Mouse (Mus musculus): ENCODE data around the gene Ccnq.
A peak's percentile ranks its signal among the peaks of the same experiment; 100 is the strongest.

Ccnq gene

GRCm38 (mm10) chr11:78750885-78751842, at the start of gene Ccnq:
Ccnq (minus strand) TSS chr11:78751729.
- DNase-seq = peak; percentile 89

- no peak for DNase-seq
These were observed 49.6 kb upstream of the Ccnq start for GRCm38 (mm10) chr11:78801094-78801493.

- DNase-seq = no peak
These were observed 44.7 kb upstream of the Ccnq start for GRCm38 (mm10) chr11:78796072-78796729.

- peak; percentile 66 for DNase-seq
These were observed 41.6 kb upstream of the Ccnq start for GRCm38 (mm10) chr11:78793116-78793515.

GRCm38 (mm10) chr11:78792465-78792864, 40.9 kb upstream of the Ccnq start:
- DNase-seq = peak; percentile 51

- DNase-seq = no peak
These were observed 40.5 kb upstream of the Ccnq start for GRCm38 (mm10) chr11:78792055-78792454.

- no peak for DNase-seq
These were observed 40.1 kb upstream of the Ccnq start for GRCm38 (mm10) chr11:78791582-78791981.

- DNase-seq = no peak
These were observed 38.0 kb upstream of the Ccnq start for GRCm38 (mm10) chr11:78789370-78790060.

- no peak for DNase-seq
These were observed 34.5 kb upstream of the Ccnq start for GRCm38 (mm10) chr11:78786013-78786431.

- no peak for DNase-seq
These were observed 31.3 kb upstream of the Ccnq start for GRCm38 (mm10) chr11:78782791-78783347.

GRCm38 (mm10) chr11:78782326-78782725, 30.8 kb upstream of the Ccnq start:
- peak; percentile 48 for DNase-seq

- no peak for DNase-seq
These were observed 29.0 kb upstream of the Ccnq start for GRCm38 (mm10) chr11:78780571-78780970.

- no peak for DNase-seq
These were observed 28.5 kb upstream of the Ccnq start for GRCm38 (mm10) chr11:78780002-78780401.

- no peak for DNase-seq
These were observed 26.5 kb upstream of the Ccnq start for GRCm38 (mm10) chr11:78777851-78778680.

- DNase-seq = peak; percentile 73
These were observed 20.3 kb upstream of the Ccnq start for GRCm38 (mm10) chr11:78771751-78772283.

GRCm38 (mm10) chr11:78770436-78770835, 18.9 kb upstream of the Ccnq start:
- DNase-seq = no peak

GRCm38 (mm10) chr11:78768778-78769177, 17.2 kb upstream of the Ccnq start:
- DNase-seq = peak; percentile 28

- DNase-seq = no peak
These were observed 14.7 kb upstream of the Ccnq start for GRCm38 (mm10) chr11:78766069-78766830.

GRCm38 (mm10) chr11:78764820-78765219, 13.3 kb upstream of the Ccnq start:
- no peak for DNase-seq

- DNase-seq = no peak
These were observed 12.8 kb upstream of the Ccnq start for GRCm38 (mm10) chr11:78764304-78764703.

- no peak for DNase-seq
These were observed 10.7 kb upstream of the Ccnq start for GRCm38 (mm10) chr11:78762201-78762600.

Data from thymus, postnatal 4 days (tissue).